Mouse (Mus musculus): ENCODE measurements around the gene Nsf. TPM values are rescaled to one million over a fixed set of nuclear protein-coding genes. Genes with fewer than 3 reads are reported as not detected.
"Not testable (repeated sequence)": the region's sequence is repeated elsewhere in the genome, so short reads cannot be mapped to it uniquely, and the experiment has no call there.

Gene Nsf
- polyA plus RNA-seq, 1 experiment from 2014 or later: 178 TPM

DNA sequence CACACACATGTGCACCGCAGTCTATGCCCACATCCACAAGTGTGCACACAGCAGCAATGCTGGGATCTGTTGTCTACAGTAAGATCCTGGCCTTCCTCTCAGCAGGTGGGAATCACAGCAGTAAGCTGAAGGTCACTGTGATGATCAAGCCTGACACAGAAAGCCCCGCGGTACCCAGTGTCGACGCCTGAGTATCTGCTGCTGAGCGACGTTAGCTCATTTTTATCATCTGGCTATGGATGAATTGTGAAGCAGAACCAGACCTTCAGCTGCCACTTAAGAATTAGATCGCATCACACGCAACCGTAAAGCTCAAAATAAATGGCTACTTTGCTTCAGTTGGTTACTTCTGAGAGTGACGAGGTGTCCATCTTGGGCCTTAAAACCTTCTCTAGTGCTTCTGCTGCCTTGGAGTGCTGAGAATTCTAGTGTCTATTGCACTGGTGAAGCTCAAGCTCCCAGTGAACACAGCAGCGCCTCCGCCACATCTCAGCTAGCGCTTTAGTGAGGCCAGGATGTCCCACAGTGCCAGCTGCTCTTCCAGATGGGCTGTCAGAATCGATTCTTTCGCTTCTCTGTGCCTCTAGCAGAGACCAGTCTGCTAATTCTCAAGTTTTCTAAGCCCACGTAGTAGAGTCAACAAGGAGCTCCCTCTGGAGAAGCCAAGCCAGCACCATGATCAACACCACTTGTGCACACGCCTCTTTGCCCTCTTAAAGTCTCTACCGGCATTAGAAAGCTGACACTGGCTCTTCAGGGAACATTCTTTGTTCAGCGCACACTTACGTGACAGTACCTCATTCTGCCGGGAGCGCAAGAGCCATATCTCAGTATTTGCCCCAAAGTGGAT is 63.3 kb downstream of the Nsf start:
- Histone ChIP-seq H3K9ac (no peak overlapping the region), H3K4me3 (replicated peaks; ENCODE audit: low read length) (no peak overlapping the region), H3K9me3 (ENCODE audit: control insufficient read depth, low read length) (no peaks in the 10 kb centered on the region), H3K27ac (no peak overlapping the region), H3K4me2 (replicated peaks) (no peak overlapping the region), H3K27me3 (ENCODE audit: control insufficient read depth, insufficient read depth, low read length) (no peaks in the 10 kb centered on the region), H3K4me1 (replicated peaks; ENCODE audit: control insufficient read depth, insufficient read depth, low read length) (peaks cover 3% of the 10 kb centered on the region; the same call in 1 of the 2 replicates), H3K36me3 (replicated peaks; ENCODE audit: control insufficient read depth, insufficient read depth) (0 out of 2 replicates have a peak, but pooled peaks cover 17% of the 10 kb centered on the region)
- DNase-seq (ENCODE audit: low spot score) (peak; percentile 39), ATAC-seq (ENCODE audit: low FRiP score) (no peak)
- WGBS: 82% methylated on average over 23 of the region's 23 CpGs

DNA sequence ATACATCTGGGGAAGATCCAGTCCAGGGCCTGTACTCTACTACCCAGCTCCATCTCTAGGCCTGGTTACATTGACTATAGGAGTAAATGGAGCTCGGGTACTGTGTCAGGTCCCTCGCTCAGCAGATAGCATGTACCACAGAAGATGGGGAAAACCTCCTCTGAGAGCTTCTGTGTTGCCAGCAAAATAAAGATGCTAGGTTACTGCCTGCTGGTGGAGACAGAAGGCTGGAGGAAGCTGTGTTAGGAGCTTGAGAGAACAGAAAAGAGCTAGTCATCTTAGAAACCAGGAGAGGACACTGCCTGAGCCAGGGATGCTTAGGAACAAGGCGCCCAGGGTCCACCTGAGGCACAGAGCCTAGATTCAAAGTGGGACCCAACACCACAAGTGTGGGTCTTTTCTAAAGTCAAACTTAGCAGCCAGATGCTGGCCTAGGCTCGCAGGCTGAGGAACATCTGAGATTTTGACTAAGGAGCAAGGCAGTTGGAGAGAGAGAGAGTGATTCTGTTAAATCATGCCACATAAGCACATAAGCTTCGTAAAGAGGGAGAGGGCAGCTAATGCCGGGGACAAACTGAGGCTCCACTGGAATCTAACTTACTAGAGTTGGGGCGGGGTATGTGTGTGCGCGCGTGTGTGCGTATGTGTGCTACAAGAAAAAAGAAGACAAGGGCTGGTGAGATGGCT is 66.0 kb downstream of the Nsf start:
- ATAC-seq (ENCODE audit: low FRiP score): no peak
- DNase-seq (ENCODE audit: low spot score): no peak
- Histone ChIP-seq H3K27ac (no peak overlapping the region), H3K36me3 (replicated peaks; ENCODE audit: control insufficient read depth, insufficient read depth) (0 out of 2 replicates have a peak, but pooled peaks cover 15% of the 10 kb centered on the region), H3K4me3 (replicated peaks; ENCODE audit: low read length) (no peak overlapping the region), H3K9me3 (ENCODE audit: control insufficient read depth, low read length) (no peaks in the 10 kb centered on the region), H3K27me3 (ENCODE audit: control insufficient read depth, insufficient read depth, low read length) (no peaks in the 10 kb centered on the region), H3K9ac (no peak overlapping the region), H3K4me2 (replicated peaks) (no peak overlapping the region), H3K4me1 (replicated peaks; ENCODE audit: control insufficient read depth, insufficient read depth, low read length) (peaks cover 16% of the 10 kb centered on the region)
- WGBS: 96% methylated on average over 11 of the region's 11 CpGs

DNA sequence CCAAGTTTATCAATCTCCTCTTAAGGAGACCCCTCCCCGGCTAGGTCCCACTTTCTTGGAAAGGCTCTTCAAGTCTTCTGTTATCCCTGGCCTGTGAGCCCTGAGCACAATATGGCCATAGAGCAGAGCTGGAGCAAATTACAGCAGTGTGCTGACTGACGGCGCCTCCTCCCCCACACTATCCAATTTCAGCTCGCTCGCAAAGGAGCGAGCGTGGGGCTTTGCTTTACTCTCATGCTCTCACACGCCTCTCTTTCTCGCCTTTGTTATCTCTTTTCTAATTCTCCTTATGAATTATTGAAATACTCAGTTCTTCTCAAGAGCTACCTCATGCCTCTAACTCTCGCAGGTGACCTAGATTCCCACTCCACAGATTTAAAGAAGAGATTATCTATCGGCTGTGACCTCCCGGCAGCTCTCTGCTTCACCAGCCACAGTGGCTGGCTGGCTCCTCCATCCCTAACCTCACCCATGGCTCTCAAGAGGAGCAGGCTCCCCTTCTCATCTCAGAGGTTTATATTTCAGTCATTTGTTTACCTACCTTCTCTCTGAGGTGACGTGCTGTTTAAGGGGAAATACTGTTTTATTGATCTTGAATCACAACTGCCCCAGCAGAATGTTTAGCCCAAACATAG is 69.0 kb downstream of the Nsf start:
- Histone ChIP-seq H3K4me3 (replicated peaks; ENCODE audit: low read length) (no peak overlapping the region), H3K36me3 (replicated peaks; ENCODE audit: control insufficient read depth, insufficient read depth) (peaks cover 29% of the 10 kb centered on the region), H3K9ac (peak overlapping the region; percentile 43; the same call in 1 of the 2 replicates), H3K4me2 (replicated peaks) (peak overlapping the region; percentile 28), H3K4me1 (replicated peaks; ENCODE audit: control insufficient read depth, insufficient read depth, low read length) (peaks cover 13% of the 10 kb centered on the region), H3K27me3 (ENCODE audit: control insufficient read depth, insufficient read depth, low read length) (no peaks in the 10 kb centered on the region), H3K27ac (peak overlapping the region; percentile 56), H3K9me3 (ENCODE audit: control insufficient read depth, low read length) (no peaks in the 10 kb centered on the region)
- 11% methylated on average over 13 of the region's 13 CpGs for WGBS
- DNase-seq (ENCODE audit: low spot score) (peak; percentile 58), ATAC-seq (ENCODE audit: low FRiP score) (peak; percentile 40; the same call in 1 of the 2 replicates)

DNA sequence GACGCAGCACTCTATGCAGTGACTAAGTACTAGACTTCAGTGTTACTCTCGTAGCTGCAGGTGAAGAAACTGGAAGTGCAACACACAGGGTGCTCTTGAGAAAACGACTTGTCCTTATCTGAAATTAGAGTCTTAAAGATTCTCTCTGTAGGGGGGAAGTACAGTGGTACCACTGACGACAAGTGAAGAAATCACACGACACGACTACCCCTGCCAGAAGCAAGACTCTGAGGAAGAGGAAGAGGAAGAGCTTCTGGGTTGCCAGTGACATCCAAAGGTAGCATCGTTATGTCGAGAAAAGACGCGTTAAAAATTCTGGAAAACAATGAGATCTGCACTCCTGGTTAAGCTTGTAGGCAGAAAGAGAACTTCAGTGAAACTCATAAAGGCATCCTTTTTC is 70.1 kb downstream of the Nsf start:
- no peak for DNase-seq (ENCODE audit: low spot score)
- ATAC-seq (ENCODE audit: low FRiP score): no peak
- Histone ChIP-seq H3K36me3 (replicated peaks; ENCODE audit: control insufficient read depth, insufficient read depth) (peaks cover 31% of the 10 kb centered on the region), H3K9ac (no peak overlapping the region), H3K4me2 (replicated peaks) (no peak overlapping the region), H3K4me3 (replicated peaks; ENCODE audit: low read length) (no peak overlapping the region), H3K9me3 (ENCODE audit: control insufficient read depth, low read length) (no peaks in the 10 kb centered on the region), H3K27ac (no peak overlapping the region), H3K27me3 (ENCODE audit: control insufficient read depth, insufficient read depth, low read length) (no peaks in the 10 kb centered on the region), H3K4me1 (replicated peaks; ENCODE audit: control insufficient read depth, insufficient read depth, low read length) (peaks cover 13% of the 10 kb centered on the region)
- WGBS: 93% methylated on average over 10 of the region's 10 CpGs

DNA sequence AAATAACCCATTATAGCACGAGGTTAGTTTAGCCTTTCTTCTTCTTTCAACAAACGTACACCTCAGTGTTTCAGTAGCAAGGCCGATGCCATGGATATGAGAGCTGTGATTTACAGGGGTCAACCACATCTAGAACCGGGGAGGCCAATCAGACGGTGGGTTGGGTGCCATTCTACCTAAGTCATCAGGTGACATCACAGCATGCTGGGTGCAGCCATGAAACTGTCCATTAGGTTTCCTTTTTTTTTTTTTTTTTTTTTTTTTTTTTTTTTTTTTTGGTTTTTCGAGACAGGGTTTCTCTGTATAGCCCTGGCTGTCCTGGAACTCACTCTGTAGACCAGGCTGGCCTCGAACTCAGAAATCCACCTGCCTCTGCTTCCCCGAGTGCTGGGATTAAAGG is 74.4 kb downstream of the Nsf start:
- H3K4me3 ChIP-seq (replicated peaks; ENCODE audit: low read length); ATAC-seq (ENCODE audit: low FRiP score); H3K27me3 ChIP-seq (ENCODE audit: control insufficient read depth, insufficient read depth, low read length); DNase-seq (ENCODE audit: low spot score); H3K4me2 ChIP-seq (replicated peaks); H3K27ac ChIP-seq; H3K4me1 ChIP-seq (replicated peaks; ENCODE audit: control insufficient read depth, insufficient read depth, low read length); H3K9me3 ChIP-seq (ENCODE audit: control insufficient read depth, low read length); H3K9ac ChIP-seq: not testable (repeated sequence)
- 97% methylated on average over 6 of the region's 8 CpGs for WGBS
- H3K36me3 ChIP-seq (replicated peaks; ENCODE audit: control insufficient read depth, insufficient read depth): peaks cover 39% of the 10 kb centered on the region

DNA sequence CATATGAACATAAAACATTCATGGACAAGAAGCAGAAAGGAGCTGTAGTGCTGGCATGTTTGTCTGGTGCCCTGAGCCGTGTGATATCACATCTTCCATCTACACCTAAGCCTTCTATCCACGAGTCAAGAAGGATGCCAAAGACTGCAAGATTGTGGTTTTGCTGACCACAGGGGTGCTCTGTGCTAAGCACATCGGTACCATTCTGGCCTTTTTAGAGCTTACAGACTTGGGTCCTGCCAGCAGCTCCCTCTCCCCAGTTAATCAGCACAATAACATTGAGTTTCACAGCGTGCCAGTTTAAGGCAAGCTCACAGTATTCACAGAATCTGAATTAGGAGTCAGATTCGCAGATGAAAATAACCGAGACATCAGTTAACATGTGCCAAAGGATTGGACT is 75.4 kb downstream of the Nsf start:
- Histone ChIP-seq H3K27me3 (ENCODE audit: control insufficient read depth, insufficient read depth, low read length) (no peaks in the 10 kb centered on the region), H3K4me2 (replicated peaks) (no peak overlapping the region), H3K4me3 (replicated peaks; ENCODE audit: low read length) (no peak overlapping the region), H3K9me3 (ENCODE audit: control insufficient read depth, low read length) (0 out of 2 replicates have a peak, but pooled peaks cover 7% of the 10 kb centered on the region), H3K9ac (no peak overlapping the region), H3K4me1 (replicated peaks; ENCODE audit: control insufficient read depth, insufficient read depth, low read length) (no peaks in the 10 kb centered on the region), H3K36me3 (replicated peaks; ENCODE audit: control insufficient read depth, insufficient read depth) (peaks cover 40% of the 10 kb centered on the region), H3K27ac (no peak overlapping the region)
- 84% methylated on average over 6 of the region's 6 CpGs for WGBS
- DNase-seq (ENCODE audit: low spot score): no peak
- no peak for ATAC-seq (ENCODE audit: low FRiP score)

DNA sequence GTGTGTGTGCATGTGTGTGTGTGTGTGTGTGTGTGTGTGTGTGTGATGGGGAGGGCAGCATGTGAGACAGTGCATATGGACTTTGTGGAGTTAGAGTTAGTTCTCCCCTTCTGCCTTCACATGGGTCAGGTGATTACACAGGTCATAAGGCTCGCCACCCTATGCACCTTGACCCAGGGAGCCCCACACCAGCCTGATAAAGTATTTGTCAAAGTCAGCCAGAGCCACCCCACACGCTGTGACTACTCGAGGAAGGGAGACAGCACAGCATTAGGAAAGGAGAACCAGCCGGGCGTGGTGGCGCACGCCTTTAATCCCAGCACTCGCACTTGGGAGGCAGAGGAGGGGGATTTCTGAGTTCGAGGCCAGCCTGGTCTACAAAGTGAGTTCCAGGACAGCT is 83.5 kb downstream of the Nsf start:
- no peak overlapping the region for H3K9ac ChIP-seq
- H3K4me1 ChIP-seq (replicated peaks; ENCODE audit: control insufficient read depth, insufficient read depth, low read length): no peaks in the 10 kb centered on the region
- H3K27ac ChIP-seq: no peak overlapping the region
- 91% methylated on average over 9 of the region's 9 CpGs for WGBS
- H3K36me3 ChIP-seq (replicated peaks; ENCODE audit: control insufficient read depth, insufficient read depth): peaks cover 43% of the 10 kb centered on the region
- no peaks in the 10 kb centered on the region for H3K27me3 ChIP-seq (ENCODE audit: control insufficient read depth, insufficient read depth, low read length)
- no peak overlapping the region for H3K4me3 ChIP-seq (replicated peaks; ENCODE audit: low read length)
- H3K4me2 ChIP-seq (replicated peaks): no peak overlapping the region
- ATAC-seq (ENCODE audit: low FRiP score): no peak
- no peak for DNase-seq (ENCODE audit: low spot score)
- H3K9me3 ChIP-seq (ENCODE audit: control insufficient read depth, low read length): 0 out of 2 replicates have a peak, but pooled peaks cover 7% of the 10 kb centered on the region

DNA sequence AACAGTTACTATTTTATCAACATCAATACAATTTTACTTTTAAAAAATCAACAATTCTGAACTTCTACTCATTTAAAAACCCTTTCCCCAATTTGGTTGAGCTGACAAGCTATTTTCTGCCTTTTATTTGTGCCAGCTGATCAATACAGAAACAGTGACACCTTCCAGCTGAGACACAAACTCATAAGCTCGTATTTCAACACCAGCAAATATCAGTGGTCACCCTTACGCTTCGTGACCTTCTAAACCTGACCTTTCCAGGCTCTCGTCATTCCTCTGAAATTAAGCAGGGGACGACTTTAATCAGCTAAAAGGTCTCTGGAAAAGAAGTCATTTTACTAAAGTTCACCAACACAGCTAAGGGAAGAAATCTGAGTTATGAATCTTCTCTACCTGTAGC is 86.2 kb downstream of the Nsf start:
- H3K27ac ChIP-seq: no peak overlapping the region
- H3K36me3 ChIP-seq (replicated peaks; ENCODE audit: control insufficient read depth, insufficient read depth): peaks cover 41% of the 10 kb centered on the region
- ATAC-seq (ENCODE audit: low FRiP score) (no peak), DNase-seq (ENCODE audit: low spot score) (no peak)
- WGBS: 73% methylated on average over 5 of the region's 5 CpGs
- no peak overlapping the region for H3K9ac ChIP-seq
- H3K9me3 ChIP-seq (ENCODE audit: control insufficient read depth, low read length): no peaks in the 10 kb centered on the region
- H3K4me1 ChIP-seq (replicated peaks; ENCODE audit: control insufficient read depth, insufficient read depth, low read length): no peaks in the 10 kb centered on the region
- no peak overlapping the region for H3K4me2 ChIP-seq (replicated peaks)
- H3K27me3 ChIP-seq (ENCODE audit: control insufficient read depth, insufficient read depth, low read length): no peaks in the 10 kb centered on the region
- H3K4me3 ChIP-seq (replicated peaks; ENCODE audit: low read length): no peak overlapping the region

DNA sequence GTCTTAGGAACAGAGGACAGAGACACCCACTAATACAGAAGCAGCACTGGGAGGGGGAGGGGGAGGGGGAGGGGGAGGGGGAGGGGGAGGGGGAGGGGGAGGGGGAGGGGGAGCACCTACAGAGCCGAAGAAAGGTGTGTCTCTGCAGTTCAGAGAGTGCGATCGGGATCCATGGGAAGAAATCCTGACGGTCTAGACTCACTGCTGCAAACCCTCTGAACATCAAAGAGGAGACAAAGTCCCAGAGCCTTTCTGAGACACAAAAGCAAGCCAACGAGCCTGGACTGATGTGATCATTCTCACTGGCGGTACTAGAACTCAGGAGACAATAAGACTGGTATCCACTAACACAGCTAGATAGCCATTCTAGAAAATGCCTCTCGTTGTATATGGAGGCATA is 88.5 kb downstream of the Nsf start:
- ATAC-seq (ENCODE audit: low FRiP score): no peak
- no peak overlapping the region for H3K4me3 ChIP-seq (replicated peaks; ENCODE audit: low read length)
- WGBS: 86% methylated on average over 7 of the region's 7 CpGs

More for the DNA sequence above, 88.5 kb downstream of the Nsf start:
- no peak overlapping the region for H3K9ac ChIP-seq
- H3K4me1 ChIP-seq (replicated peaks; ENCODE audit: control insufficient read depth, insufficient read depth, low read length): no peaks in the 10 kb centered on the region
- H3K36me3 ChIP-seq (replicated peaks; ENCODE audit: control insufficient read depth, insufficient read depth): peaks cover 38% of the 10 kb centered on the region
- DNase-seq (ENCODE audit: low spot score): no peak
- no peak overlapping the region for H3K4me2 ChIP-seq (replicated peaks)
- H3K27me3 ChIP-seq (ENCODE audit: control insufficient read depth, insufficient read depth, low read length): no peaks in the 10 kb centered on the region
- no peaks in the 10 kb centered on the region for H3K9me3 ChIP-seq (ENCODE audit: control insufficient read depth, low read length)
- H3K27ac ChIP-seq: no peak overlapping the region
